Mouse (Mus musculus) liver, embryonic 16.5 days (tissue): ENCODE measurements at regions not wholly inside any gene's neighbourhood (a gene's known extent, or its start where the extent isn't known, plus 50 kb on each side); places are given as distances from the start of the nearest gene placed in this dataset.

Experiments
- ATAC-seq: fragments of 200-750 bp; cut with Nextera tagmentation; 2 replicates; pipeline ENCODE4 v1.8.0; 2017; ENCODE audit warnings: low read depth, mild to moderate bottlenecking, moderate number of reproducible peaks, moderate library complexity
- H3K27ac ChIP-seq: fragments of 300-500 bp; sonication (generic); 2 replicates; pipeline ENCODE4 v1.5.1; 2014; ENCODE audit warnings: mild to moderate bottlenecking, low read length
- H3K27me3 ChIP-seq: fragments of 300-500 bp; sonication (generic); 2 replicates; pipeline ENCODE4 v1.6.1; 2014; ENCODE audit warnings: low read depth, low read length, mixed read lengths; ENCODE audit not compliant: control insufficient read depth, insufficient read depth
- H3K36me3 ChIP-seq: fragments of 300-500 bp; sonication (generic); 2 replicates; pipeline ENCODE4 v1.6.1; 2014; ENCODE audit warnings: mild to moderate bottlenecking; ENCODE audit not compliant: control insufficient read depth, insufficient read depth
- H3K4me1 ChIP-seq: fragments of 300-500 bp; sonication (generic); 2 replicates; pipeline ENCODE4 v1.6.1; 2014; ENCODE audit warnings: low read depth, low read length, mixed read lengths; ENCODE audit not compliant: control insufficient read depth
- H3K4me2 ChIP-seq: fragments of 300-500 bp; sonication (generic); 2 replicates; pipeline ENCODE4 v1.6.1; 2014; ENCODE audit warnings: low read depth, low read length, mixed read lengths
- H3K4me3 ChIP-seq: fragments of 300-500 bp; sonication (generic); 2 replicates; pipeline ENCODE4 v1.5.1; 2014; ENCODE audit warnings: low read depth, mild to moderate bottlenecking, low read length
- H3K9ac ChIP-seq: fragments of 300-500 bp; sonication (generic); 2 replicates; pipeline ENCODE4 v1.6.1; 2014; ENCODE audit warnings: low read depth, low read length
- H3K9me3 ChIP-seq: fragments of 300-500 bp; sonication (generic); replicated peaks from 2 replicates; pipeline ENCODE4 v1.6.1; 2016; ENCODE audit warnings: low read length; ENCODE audit not compliant: control insufficient read depth
- WGBS: fragments of 180-500 bp; shearing (Covaris S2); extraction: QIAGEN DNeasy Blood & Tissue Kit; methylation state at CpG from one replicate; pipeline ENCODE4 v1.1.7; 2014; ENCODE audit not compliant: insufficient replicate concordance; 5-methylcytosine and 5-hydroxymethylcytosine counted together

GRCm38 (mm10) chr5:118373581-118373981 is 128.6 kb downstream of the 2410131K14Rik start:
- Histone ChIP-seq H3K27me3 (no peaks in the 10 kb centered on the region; the same call in 1 of the 2 replicates), H3K9ac (no peak overlapping the region), H3K4me1 (peaks cover 15% of the 10 kb centered on the region), H3K27ac (no peak overlapping the region), H3K36me3 (no peaks in the 10 kb centered on the region), H3K4me3 (no peak overlapping the region), H3K9me3 (no peaks in the 10 kb centered on the region), H3K4me2 (peak overlapping the region; percentile 23; the same call in 1 of the 2 replicates)
- no peak for ATAC-seq
- WGBS, result 27% methylated on average over 13 of the region's 13 CpGs

- Histone ChIP-seq H3K36me3 (no peaks in the 10 kb centered on the region), H3K27ac (peak overlapping the region; percentile 4; the same call in 1 of the 2 replicates), H3K9ac (no peak overlapping the region), H3K27me3 (peaks cover 10% of the 10 kb centered on the region), H3K4me2 (no peak overlapping the region), H3K4me3 (no peak overlapping the region), H3K4me1 (peaks cover 16% of the 10 kb centered on the region), H3K9me3 (no peaks in the 10 kb centered on the region)
- 56% methylated on average over 2 of the region's 2 CpGs for WGBS
- no peak for ATAC-seq
Measured at GRCm38 (mm10) chr5:118374968-118375367, 129.9 kb downstream of the 2410131K14Rik start.

- 0 out of 2 replicates have a peak overlapping the region, but pooled peaks have one; percentile 4 for H3K4me2 ChIP-seq
- peaks cover 26% of the 10 kb centered on the region for H3K4me1 ChIP-seq
- peak overlapping the region; percentile 4; the same call in 1 of the 2 replicates for H3K27ac ChIP-seq
- H3K9me3 ChIP-seq, result no peaks in the 10 kb centered on the region
- WGBS, result 43% methylated on average over 5 of the region's 5 CpGs
- peaks cover 18% of the 10 kb centered on the region for H3K27me3 ChIP-seq
- H3K9ac ChIP-seq, result no peak overlapping the region
- H3K36me3 ChIP-seq, result no peaks in the 10 kb centered on the region
- ATAC-seq, result no peak; the same call in 1 of the 2 replicates
- H3K4me3 ChIP-seq, result no peak overlapping the region
Measured at GRCm38 (mm10) chr5:118375916-118376315, 130.9 kb downstream of the 2410131K14Rik start.

- peaks cover 22% of the 10 kb centered on the region for H3K27me3 ChIP-seq
Measured at GRCm38 (mm10) chr5:118376478-118376877, 131.5 kb downstream of the 2410131K14Rik start.

GRCm38 (mm10) chr5:118377402-118377848 is 132.4 kb downstream of the 2410131K14Rik start:
- ATAC-seq, result no peak
- Histone ChIP-seq H3K9ac (no peak overlapping the region), H3K27ac (no peak overlapping the region), H3K36me3 (no peaks in the 10 kb centered on the region), H3K4me1 (peaks cover 32% of the 10 kb centered on the region), H3K27me3 (peaks cover 23% of the 10 kb centered on the region), H3K9me3 (no peaks in the 10 kb centered on the region), H3K4me3 (no peak overlapping the region), H3K4me2 (no peak overlapping the region)
- 44% methylated on average over 8 of the region's 8 CpGs for WGBS

More at GRCm38 (mm10) chr5:118376478-118376877, 131.5 kb downstream of the 2410131K14Rik start:
- Histone ChIP-seq H3K9ac (no peak overlapping the region), H3K9me3 (no peaks in the 10 kb centered on the region), H3K27ac (0 out of 2 replicates have a peak overlapping the region, but pooled peaks have one; percentile 46), H3K4me1 (peaks cover 30% of the 10 kb centered on the region), H3K4me2 (0 out of 2 replicates have a peak overlapping the region, but pooled peaks have one; percentile 4), H3K4me3 (no peak overlapping the region), H3K36me3 (no peaks in the 10 kb centered on the region)
- 35% methylated on average over 5 of the region's 5 CpGs for WGBS
- no peak for ATAC-seq

GRCm38 (mm10) chr5:118379245-118380051 is 134.4 kb downstream of the 2410131K14Rik start:
- no peak overlapping the region for H3K4me3 ChIP-seq

GRCm38 (mm10) chr5:118380052-118380421 is 135.0 kb downstream of the 2410131K14Rik start:
- Histone ChIP-seq H3K9me3 (no peaks in the 10 kb centered on the region), H3K27ac (no peak overlapping the region), H3K4me1 (peaks cover 20% of the 10 kb centered on the region), H3K27me3 (peaks cover 23% of the 10 kb centered on the region), H3K4me2 (peak overlapping the region; percentile 65; the same call in 1 of the 2 replicates), H3K9ac (peak overlapping the region; percentile 38; the same call in 1 of the 2 replicates), H3K36me3 (no peaks in the 10 kb centered on the region), H3K4me3 (no peak overlapping the region; the same call in 1 of the 2 replicates)
- no peak for ATAC-seq
- WGBS, result 8% methylated on average over 5 of the region's 5 CpGs

More at GRCm38 (mm10) chr5:118379245-118380051, 134.4 kb downstream of the 2410131K14Rik start:
- no peak for ATAC-seq
- Histone ChIP-seq H3K36me3 (no peaks in the 10 kb centered on the region), H3K27ac (no peak overlapping the region), H3K4me1 (peaks cover 23% of the 10 kb centered on the region), H3K9ac (no peak overlapping the region), H3K4me2 (no peak overlapping the region), H3K27me3 (peaks cover 23% of the 10 kb centered on the region), H3K9me3 (no peaks in the 10 kb centered on the region)
- WGBS, result 59% methylated on average over 24 of the region's 24 CpGs

GRCm38 (mm10) chr5:118380422-118381293 is 135.6 kb downstream of the 2410131K14Rik start:
- Histone ChIP-seq H3K4me2 (peak overlapping the region; percentile 65), H3K27me3 (peaks cover 23% of the 10 kb centered on the region), H3K9me3 (no peaks in the 10 kb centered on the region), H3K27ac (no peak overlapping the region), H3K9ac (peak overlapping the region; percentile 38), H3K36me3 (no peaks in the 10 kb centered on the region), H3K4me1 (peaks cover 18% of the 10 kb centered on the region), H3K4me3 (peak overlapping the region; percentile 57)
- WGBS, result 1% methylated on average over 39 of the region's 45 CpGs
- peak; percentile 31; the same call in 1 of the 2 replicates for ATAC-seq
